Mouse (Mus musculus) ES-E14 (cell line): ENCODE data around the gene Spert. TPM values are rescaled to one million over a fixed set of nuclear protein-coding genes. Genes with fewer than 3 reads are reported as not detected.

Experiments
- DNase-seq: peaks from one replicate; pipeline ENCODE4 v3.0.0-alpha.2; 2013; ENCODE audit warnings: low read depth, low spot score
- H3K27ac ChIP-seq: 2 replicates; pipeline ENCODE4 v1.5.1; 2012; ENCODE audit warnings: low read depth, mild to moderate bottlenecking, low read length, moderate library complexity, mixed read lengths; ENCODE audit not compliant: poor library complexity, insufficient read depth, severe bottlenecking
- H3K36me3 ChIP-seq: 2 replicates; pipeline ENCODE4 v1.6.1; 2012; ENCODE audit warnings: mild to moderate bottlenecking, low read length, moderate library complexity, mixed read lengths; ENCODE audit not compliant: control insufficient read depth, poor library complexity, insufficient read depth, severe bottlenecking
- H3K4me1 ChIP-seq, 2 experiments: fragments of 150-350 bp in 1 of 2; sonication (generic) in 1 of 2; 2 replicates each; pipeline ENCODE4 v1.6.1; 2012; ENCODE audit warnings: low read length in 2 of 2, mild to moderate bottlenecking in 1 of 2, mixed read lengths in 1 of 2; ENCODE audit not compliant: control insufficient read depth in 2 of 2, insufficient read depth in 2 of 2, poor library complexity in 1 of 2
- H3K4me3 ChIP-seq, 2 experiments: fragments of 150-350 bp in 1 of 2; sonication (generic) in 1 of 2; 2 replicates each; pipeline ENCODE4 v1.5.1; 2012; ENCODE audit warnings: low read length in 2 of 2, low read depth in 1 of 2, mild to moderate bottlenecking in 1 of 2, mixed read lengths in 1 of 2; ENCODE audit not compliant: insufficient read depth in 1 of 2, poor library complexity in 1 of 2, severe bottlenecking in 1 of 2
- H3K9ac ChIP-seq: 2 replicates; pipeline ENCODE4 v1.6.1; 2012; ENCODE audit warnings: low read depth, mild to moderate bottlenecking, low read length, mixed read lengths; ENCODE audit not compliant: poor library complexity, insufficient read depth, severe bottlenecking
- H3K9me3 ChIP-seq: fragments of 150-350 bp; sonication (generic); 2 replicates; pipeline ENCODE4 v1.6.1; 2012; ENCODE audit warnings: low read depth, mild to moderate bottlenecking, low read length; ENCODE audit not compliant: control insufficient read depth, insufficient read depth
- CHD2 ChIP-seq: IDR thresholded peaks from 2 replicates; pipeline ENCODE4 v1.6.1; 2014; ENCODE audit warnings: mild to moderate bottlenecking, low read depth, low read length, inconsistent platforms
- HCFC1 ChIP-seq: IDR thresholded peaks from 2 replicates; pipeline ENCODE4 v1.6.1; 2012; ENCODE audit warnings: low read length, inconsistent platforms, borderline replicate concordance; ENCODE audit not compliant: insufficient read depth
- MAFK ChIP-seq: IDR thresholded peaks from 2 replicates; pipeline ENCODE4 v1.6.1; 2014; ENCODE audit warnings: mild to moderate bottlenecking, low read depth, low read length, inconsistent platforms; ENCODE audit not compliant: insufficient read depth
- ZC3H11A ChIP-seq: IDR thresholded peaks from 2 replicates; pipeline ENCODE4 v1.6.1; 2012; ENCODE audit warnings: low read depth, mild to moderate bottlenecking, inconsistent platforms, low read length, borderline replicate concordance
- ZNF384 ChIP-seq: IDR thresholded peaks from 2 replicates; pipeline ENCODE4 v1.6.1; 2012; ENCODE audit warnings: low read depth, low read length, inconsistent platforms
- in situ Hi-C, 2 experiments: fragments of 600-800 bp; cut with MboI; formaldehyde crosslinking; loops; one replicate each; pipeline ENCODE4 v1.15.1; 2025; ENCODE audit warnings: low sequenced_read_pairs in 2 of 2, inconsistent platforms in 1 of 2; ENCODE audit not compliant: unreplicated experiment in 2 of 2
- total RNA-seq: library from RNA; depleted of rRNA; stranded (reverse); fragments of 300-350 nt; gene quantifications from 2 replicates; pipeline ENCODE4 v1.2.3, GENCODE M21; 2012

Spert gene
- total RNA-seq, 1 experiment, result not detected

- no peaks in the 10 kb centered on the region for H3K9me3 ChIP-seq
- no peak for DNase-seq
- H3K4me1 ChIP-seq, result no peaks in the 10 kb centered on the region
- H3K9ac ChIP-seq, result no peak overlapping the region
- H3K27ac ChIP-seq, result no peak overlapping the region
- in situ Hi-C loops, result no loop called here
- no peaks in the 10 kb centered on the region for H3K36me3 ChIP-seq
- no peak for TF ChIP-seq HCFC1
- no peak for TF ChIP-seq CHD2
- TF ChIP-seq MAFK, result no peak
- H3K4me3 ChIP-seq, result no peak overlapping the region
Observed at GRCm38 (mm10) chr14:75609176-75609575, 16.3 kb upstream of the Spert start.

DNA sequence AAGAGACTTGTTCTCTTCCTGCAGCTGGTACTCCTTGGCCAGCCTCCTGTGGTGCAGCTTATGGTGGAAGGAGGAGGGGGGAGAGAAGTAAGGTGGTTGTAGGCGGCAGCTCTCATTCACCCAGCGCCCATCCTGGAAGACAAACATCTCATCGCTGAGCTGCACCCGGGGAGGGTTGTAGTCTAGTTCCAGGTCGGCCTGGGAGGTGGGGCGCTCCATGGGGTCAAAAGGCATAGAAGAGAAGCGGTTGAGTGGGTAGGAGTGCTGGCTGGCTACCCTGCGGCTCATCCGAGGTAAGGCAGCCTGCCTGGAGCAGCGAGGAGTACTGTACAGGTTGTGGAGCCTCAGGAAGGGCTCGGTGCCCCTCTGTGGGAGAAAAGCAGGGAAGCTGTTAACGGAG is 9.0 kb downstream of the Spert start:
- Histone ChIP-seq H3K36me3 (no peaks in the 10 kb centered on the region), H3K4me1 (no peaks in the 10 kb centered on the region), H3K9me3 (no peaks in the 10 kb centered on the region), H3K27ac (no peak overlapping the region), H3K9ac (no peak overlapping the region), H3K4me3 (no peak overlapping the region)
- DNase-seq, result no peak
- TF ChIP-seq CHD2, result no peak
- no peak for TF ChIP-seq ZC3H11A
- TF ChIP-seq ZNF384, result no peak
- TF ChIP-seq MAFK, result no peak
- no peak for TF ChIP-seq HCFC1
- in situ Hi-C loops, result no loop called here

- Histone ChIP-seq H3K4me3 (no peak overlapping the region), H3K9me3 (no peaks in the 10 kb centered on the region), H3K9ac (no peak overlapping the region), H3K4me1 (no peaks in the 10 kb centered on the region), H3K27ac (no peak overlapping the region), H3K36me3 (no peaks in the 10 kb centered on the region)
- no peak for DNase-seq
- in situ Hi-C loops, result no loop called here
- TF ChIP-seq ZC3H11A (no peak), CHD2 (no peak)
Observed at GRCm38 (mm10) chr14:75579010-75579409, 13.9 kb downstream of the Spert start.

- no peak for DNase-seq
- no peak overlapping the region for H3K9ac ChIP-seq
- in situ Hi-C loops, result no loop called here
- no peaks in the 10 kb centered on the region for H3K36me3 ChIP-seq
- TF ChIP-seq ZNF384 (no peak), ZC3H11A (no peak), MAFK (no peak), CHD2 (no peak), HCFC1 (no peak)
- no peaks in the 10 kb centered on the region for H3K9me3 ChIP-seq
- H3K4me1 ChIP-seq, result no peaks in the 10 kb centered on the region
- no peak overlapping the region for H3K27ac ChIP-seq
- H3K4me3 ChIP-seq, result no peak overlapping the region
Observed at GRCm38 (mm10) chr14:75566303-75566702, 26.6 kb downstream of the Spert start.

GRCm38 (mm10) chr14:75565534-75566140 is 27.3 kb downstream of the Spert start:
- no peak for DNase-seq
- Histone ChIP-seq H3K36me3 (no peaks in the 10 kb centered on the region), H3K9ac (no peak overlapping the region), H3K27ac (no peak overlapping the region), H3K4me3 (no peak overlapping the region), H3K9me3 (no peaks in the 10 kb centered on the region), H3K4me1 (no peaks in the 10 kb centered on the region)
- TF ChIP-seq HCFC1, result no peak
- no peak for TF ChIP-seq CHD2
- TF ChIP-seq ZC3H11A, result no peak
- TF ChIP-seq MAFK, result no peak
- in situ Hi-C loops, result no loop called here
